Mouse (Mus musculus) left cerebral cortex, adult 8-10 months (tissue): ENCODE results near the gene Agt. TPM values are rescaled to one million over a fixed set of nuclear protein-coding genes. Genes with fewer than 3 reads are reported as not detected.

Experiments
- DNase-seq, 2 experiments: peaks; one replicate each; pipeline ENCODE4 v3.0.0; 2022; ENCODE audit warnings: low spot score in 2 of 2
- total RNA-seq, 4 experiments: library from RNA; stranded (reverse); gene quantifications; 2 replicates each; pipeline ENCODE4 v1.2.4; 2022

Agt gene
- 10 to 100 TPM; 17.3 to 31.4 (median 24.9) TPM for total RNA-seq

DNA sequence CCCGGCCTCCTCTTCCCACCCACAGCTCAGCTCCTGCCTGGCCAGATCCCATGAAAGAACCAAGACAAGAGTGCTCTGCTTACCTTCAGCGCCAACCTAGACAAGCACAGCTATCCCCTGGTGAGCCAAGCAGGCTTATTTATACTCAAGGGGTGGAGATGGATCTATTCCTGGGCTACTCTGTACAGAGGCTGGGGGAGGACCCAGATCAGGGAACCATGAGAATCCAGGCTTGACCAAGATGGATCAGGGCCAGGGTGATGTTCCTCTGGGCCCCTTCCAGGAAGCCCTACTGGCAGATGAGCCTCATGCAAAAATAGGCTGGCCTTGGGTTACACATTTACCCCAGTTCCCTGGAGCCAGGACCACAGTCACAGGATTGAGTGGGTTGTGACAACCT lies at the start of gene Agt:
Agt (minus strand) TSS at position 114 of the 400 bp plus-strand sequence.
- peak in 1 of 2 experiments; percentile 72 for DNase-seq

GRCm38 (mm10) chr8:124618252-124618651 lies 48.7 kb upstream of the Agt start:
- DNase-seq, result no peak

DNA sequence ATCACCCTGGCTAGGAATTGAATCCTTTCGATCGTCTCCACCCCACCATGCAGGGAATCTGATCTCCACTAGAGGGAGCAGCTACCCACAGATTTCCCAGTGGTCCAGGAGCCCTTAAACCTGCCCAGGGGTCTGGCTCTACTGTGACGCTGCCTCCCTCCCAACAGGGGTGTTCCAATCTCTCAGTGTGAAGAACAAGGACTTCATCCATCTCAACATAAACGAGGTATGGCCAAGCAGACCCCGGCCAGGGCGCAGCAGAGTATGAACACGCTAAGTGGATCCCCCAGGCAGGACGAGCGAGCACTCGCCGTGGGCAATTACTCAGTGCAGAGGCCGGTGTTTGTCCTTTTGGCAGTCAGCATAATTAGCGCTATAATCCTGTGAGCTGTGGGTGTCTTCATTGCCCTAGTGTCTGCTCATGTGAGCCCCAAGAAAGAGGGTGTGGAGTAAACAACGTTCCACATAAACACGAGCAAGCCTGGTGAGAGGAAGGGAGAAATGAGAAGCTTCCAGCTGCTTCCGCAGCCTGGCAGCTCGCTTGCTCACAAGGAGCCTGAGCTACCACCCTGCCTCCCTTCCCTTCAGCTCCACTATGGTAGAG lies 47.9 kb upstream of the Agt start:
- DNase-seq, result peak; percentile 61 to 74

GRCm38 (mm10) chr8:124614325-124614724 lies 44.8 kb upstream of the Agt start:
- DNase-seq, result no peak

DNA sequence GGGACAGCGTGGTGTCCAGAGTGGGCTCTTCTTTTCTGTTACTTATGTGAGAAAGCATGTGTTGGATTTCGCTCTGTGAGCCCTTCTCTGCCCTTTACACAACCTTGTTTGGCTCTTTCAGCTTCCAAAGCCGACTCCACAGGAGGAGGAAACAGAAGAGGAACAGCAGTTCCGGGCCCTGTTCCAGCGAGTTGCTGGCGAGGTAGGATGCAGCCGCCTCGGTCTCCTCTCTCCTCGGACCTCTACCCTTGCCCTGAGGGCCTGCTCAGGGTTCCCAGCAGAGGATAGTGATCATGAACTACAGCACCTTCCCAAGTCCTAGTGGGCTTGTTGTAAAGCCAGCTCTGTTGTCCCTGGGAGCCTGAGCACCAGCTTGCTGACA lies 39.5 kb upstream of the Agt start:
- DNase-seq, result no peak

GRCm38 (mm10) chr8:124608239-124608971 lies 38.9 kb upstream of the Agt start:
- no peak for DNase-seq

DNA sequence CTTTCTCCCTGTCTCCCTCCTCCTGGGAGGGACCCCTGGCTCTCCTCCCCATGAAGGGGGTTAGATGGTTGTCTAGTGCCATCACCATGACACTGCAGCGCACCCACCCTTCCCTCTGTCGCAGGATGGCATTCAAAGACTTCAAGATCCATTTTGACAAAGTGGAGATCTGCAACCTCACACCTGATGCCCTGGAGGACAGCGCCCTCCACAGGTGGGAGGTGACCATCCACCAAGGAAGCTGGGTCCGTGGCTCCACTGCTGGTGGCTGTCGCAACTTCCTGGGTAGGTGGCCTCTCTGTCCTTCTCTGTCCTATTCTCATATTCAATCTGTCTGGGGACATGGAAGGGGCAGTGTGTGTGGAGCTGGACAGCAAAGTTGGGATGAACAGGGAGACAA lies 34.6 kb upstream of the Agt start:
- DNase-seq, result no peak

GRCm38 (mm10) chr8:124589393-124589792 lies 19.9 kb upstream of the Agt start:
- DNase-seq, result no peak

DNA sequence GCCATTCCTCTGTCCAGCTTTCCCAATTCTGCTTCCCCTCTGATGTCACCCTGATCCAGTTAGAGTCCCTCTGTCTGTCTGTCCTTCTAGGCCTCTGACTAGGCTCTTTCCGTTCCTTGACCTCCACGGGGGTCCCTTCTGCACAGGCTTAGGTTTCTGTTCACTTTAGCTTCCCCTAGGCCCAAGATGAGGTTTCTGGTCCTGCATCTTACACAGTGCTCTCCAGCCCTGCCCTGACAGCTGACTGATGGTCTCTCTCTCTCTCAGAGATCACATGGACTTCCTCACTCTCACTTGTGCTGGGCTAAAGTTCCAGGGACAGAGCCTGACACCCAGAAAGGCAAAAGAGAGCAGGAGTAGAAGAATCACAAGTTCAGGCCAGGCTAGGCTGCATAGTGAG lies 17.1 kb upstream of the Agt start:
- no peak for DNase-seq

DNA sequence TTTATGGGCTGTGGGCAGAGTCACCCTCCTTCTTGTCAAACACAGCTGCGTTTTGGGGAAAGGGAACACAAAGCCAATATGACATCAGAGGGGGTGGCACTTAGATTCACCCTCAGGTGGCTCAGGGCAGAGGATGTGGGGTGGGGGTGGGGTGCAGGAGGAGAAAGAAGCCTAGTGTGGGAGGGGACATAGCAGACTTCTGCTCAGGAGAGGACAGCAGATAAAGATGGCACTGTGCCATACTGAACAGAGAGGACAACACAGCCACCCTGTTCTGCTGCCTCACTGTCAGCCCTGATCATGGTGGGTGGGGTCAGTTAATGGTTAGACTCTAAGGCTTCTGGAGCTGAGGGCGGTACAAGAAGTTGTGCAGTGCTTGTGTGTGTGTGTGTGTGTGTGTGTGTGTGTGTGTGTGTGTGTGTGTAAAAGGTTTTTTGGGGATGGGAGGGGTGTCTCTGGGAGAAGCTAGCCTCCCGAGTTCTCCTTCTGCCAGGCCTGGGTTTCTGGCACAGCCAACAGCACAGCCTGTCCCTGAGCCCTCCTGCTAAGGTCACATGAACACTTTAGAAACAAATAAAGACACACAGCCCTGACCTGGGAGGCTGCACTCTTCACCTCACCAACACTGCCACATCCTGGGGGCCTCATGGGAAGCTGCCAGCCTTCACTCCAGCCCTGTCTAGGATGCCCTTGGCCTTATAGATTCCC lies 16.4 kb upstream of the Agt start:
- DNase-seq, result no peak

- DNase-seq, result no peak
These were observed 7.2 kb upstream of the Agt start for GRCm38 (mm10) chr8:124576751-124577150.

DNA sequence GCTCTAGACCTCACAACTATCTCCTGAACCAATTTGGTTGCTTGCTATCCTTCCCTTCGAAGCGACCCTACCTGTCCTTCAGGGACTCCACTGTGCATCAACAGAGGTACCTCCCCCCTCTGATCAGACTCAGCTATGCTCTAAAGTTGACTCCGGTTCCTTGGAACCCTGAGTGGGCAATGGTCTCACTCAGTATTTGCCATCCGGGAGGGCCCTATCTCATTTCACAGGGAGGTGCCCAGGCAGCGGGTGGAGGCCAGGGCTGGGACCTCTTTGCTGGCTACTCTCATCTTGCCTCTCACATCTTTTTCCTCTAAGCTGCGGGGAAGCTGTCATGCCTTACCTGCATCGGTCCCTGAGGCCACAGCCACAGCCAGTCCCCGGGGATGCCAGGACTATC lies 6.3 kb upstream of the Agt start, which contains the start of gene Capn9:
Capn9 (plus strand) TSS at position 301 of the 400 bp plus-strand sequence.
- DNase-seq, result no peak

DNA sequence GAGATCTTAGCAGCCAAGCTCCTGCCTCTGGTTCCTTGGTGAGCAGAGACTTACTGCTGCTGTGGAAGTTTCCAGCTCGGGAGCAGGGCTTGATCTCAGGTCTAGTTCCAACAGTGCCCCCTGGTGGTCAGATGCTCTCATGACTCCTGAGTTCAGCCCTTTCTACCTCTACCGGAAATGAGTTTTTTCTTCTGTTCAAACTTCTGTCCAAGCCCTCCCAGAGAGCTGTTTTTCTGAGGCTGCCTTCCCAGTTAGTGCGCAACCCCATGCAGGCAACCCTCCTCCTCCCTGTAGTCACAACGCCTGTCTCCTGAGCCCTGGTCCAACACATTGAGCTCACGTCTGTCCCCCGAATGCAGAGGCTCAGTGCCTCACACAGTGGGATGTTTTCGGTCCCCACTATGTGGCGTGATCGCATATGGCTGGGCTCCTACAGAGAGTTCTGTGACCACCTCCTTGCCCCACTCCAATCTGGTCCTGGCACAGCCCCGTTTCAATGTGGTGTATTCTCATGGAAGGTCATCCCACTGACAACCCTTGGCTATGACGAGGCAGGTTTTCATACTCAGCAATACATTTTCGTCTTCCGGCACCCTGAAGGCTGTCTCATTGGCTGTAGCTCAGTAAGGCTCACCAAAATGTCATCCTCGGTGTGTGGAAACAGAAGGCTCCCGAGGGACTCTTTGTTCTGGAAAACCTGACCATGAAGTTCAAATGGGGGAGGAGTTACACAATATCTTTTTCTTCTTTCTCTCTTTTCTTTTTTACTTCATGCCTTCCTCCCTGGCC lies 4.2 kb upstream of the Agt start:
- peak; percentile 79 to 86 for DNase-seq

DNA sequence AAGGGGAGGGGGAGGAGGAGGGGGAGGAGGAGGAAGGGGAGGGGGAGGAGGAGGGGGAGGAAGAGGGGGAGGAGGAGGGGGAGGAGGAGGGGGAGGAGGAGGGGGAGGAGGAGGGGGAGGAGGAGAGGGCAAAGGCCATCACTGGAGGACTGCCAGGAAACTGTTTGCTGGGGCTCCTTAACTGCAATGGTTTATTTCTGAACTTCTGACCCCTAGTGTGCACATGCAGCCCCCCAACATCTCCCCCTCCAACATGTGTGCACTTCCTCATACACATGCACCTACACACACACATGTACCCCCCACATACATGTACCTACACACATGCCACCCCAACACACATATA lies 2.9 kb upstream of the Agt start:
- DNase-seq, result no peak

DNA sequence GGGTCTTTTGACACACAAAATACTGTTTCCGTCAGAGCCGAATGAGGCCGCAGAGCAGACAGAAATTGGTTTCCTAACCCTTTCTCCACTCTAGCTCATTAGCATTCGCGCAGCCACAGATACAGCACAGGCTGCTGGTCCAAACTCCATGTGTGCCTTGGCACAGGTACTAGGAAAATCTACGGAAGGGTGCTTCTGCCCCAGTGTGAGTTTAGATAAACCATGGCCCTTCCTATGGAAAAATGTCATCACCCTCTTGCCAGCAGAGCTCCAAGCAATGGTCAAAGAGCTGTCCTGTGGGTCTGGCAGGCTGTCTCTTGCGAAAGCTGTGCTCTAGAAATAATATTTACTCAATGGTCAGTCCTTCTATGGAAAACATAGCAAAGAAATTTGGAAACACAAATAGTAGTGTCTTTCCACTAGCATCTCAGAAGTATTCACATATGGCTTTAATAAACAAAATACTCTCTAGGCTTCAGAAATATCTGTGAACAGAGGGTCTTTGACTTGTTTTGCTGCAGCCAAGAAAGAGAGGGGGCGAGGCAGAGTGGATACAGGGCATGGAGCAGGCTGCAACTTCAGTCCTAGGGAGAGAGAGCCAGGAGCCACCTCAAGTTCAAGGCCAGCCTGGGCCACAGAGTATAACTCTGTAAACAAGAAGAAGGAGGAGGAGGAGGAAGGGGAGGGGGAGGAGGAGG lies 2.4 kb upstream of the Agt start:
- DNase-seq, result no peak

DNA sequence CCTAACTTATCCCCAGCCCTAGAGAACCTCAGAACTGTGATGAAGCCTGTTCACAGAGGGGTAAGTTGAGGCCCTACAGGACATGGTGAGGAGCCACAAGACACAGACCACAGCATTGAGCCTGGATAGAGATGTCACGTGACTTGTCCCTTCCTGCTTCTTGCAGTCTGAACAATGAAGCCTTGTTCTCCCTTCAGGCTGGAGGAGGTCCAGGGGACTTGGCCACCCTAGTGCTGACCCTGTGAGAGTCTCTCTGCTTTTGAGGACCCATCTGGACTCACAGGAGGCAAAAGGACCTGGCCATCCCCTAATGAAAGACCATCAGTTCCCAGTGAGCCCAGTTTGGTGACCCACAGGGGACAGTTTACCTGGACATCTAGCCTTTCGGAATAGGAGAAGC lies 406 bp downstream of the Agt start:
- DNase-seq, result peak in 1 of 2 experiments; percentile 75

- no peak for DNase-seq
These were observed 1.9 kb downstream of the Agt start for GRCm38 (mm10) chr8:124567584-124567983.

DNA sequence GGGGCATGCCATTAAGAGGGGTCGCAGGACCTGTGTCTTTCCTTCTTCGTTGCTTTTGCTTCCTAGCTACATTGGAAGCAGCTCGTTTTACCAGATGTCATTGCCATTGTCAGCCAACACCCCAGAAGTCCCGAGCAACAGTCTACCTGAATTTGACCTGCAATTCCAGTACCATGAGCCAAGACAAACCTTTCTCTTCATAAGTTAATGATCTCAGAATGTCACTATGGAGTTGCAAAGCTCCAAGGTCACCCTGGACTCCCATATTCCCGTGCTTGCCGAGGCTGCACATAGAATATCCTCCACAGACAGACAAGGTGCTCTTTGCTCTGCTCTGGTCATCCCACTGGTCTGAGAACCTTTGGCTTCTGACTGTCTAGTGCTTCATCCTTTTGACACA lies 2.4 kb downstream of the Agt start:
- no peak for DNase-seq

DNA sequence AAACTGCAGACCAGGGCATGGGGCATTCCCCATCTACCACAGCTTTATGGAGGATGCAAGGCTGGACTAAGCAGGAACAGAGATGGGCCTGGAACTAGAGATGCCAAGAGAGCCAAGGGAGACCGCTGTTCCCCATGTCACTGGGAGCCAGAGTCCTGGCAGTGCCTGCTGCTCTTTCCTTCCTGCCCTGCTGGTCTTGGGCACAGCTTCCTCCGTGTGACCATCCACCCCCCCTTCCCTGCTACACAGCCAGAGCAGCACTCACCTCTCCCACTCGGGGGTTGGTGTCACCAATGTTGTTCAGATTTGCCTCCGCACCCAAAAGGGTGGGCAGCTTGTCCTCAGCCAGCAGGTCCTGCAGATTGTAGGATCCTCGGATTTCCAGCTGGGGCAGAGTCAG lies 12.0 kb downstream of the Agt start:
- DNase-seq, result no peak

GRCm38 (mm10) chr8:124556658-124557057 lies 12.8 kb downstream of the Agt start:
- peak in 1 of 2 experiments; percentile 70 for DNase-seq

DNA sequence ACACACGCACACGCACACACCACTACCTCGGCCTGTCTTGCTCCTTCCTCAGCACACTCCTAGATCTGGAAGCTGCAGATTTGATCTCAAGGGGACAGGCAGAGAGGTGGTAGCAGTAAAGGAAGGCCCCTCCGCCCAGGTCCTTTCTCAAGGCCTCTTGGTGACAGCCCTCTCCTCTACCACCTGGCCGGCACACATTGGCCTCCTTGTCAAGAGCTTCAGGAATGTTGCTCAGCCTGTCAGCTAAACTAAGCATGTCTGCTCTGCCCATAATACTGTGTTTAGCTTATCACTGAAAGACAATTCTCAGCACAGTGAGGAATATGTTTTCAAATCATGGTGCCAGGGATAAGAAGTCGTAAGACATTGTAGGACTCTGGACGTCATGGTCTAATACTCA lies 13.3 kb downstream of the Agt start:
- no peak for DNase-seq
